Mouse (Mus musculus) embryonic facial prominence, embryonic 10.5 days (tissue): Measurements from ENCODE around the gene Nr2c2ap. TPM values are rescaled to one million over a fixed set of nuclear protein-coding genes. Genes with fewer than 3 reads are reported as not detected.

Experiments used
- DNase-seq: peaks from one replicate; pipeline ENCODE4 v3.0.0-alpha.2; 2017; ENCODE audit warnings: low spot score
- H3K27ac ChIP-seq: fragments of 300-500 bp; sonication (generic); replicated peaks from 2 replicates; pipeline ENCODE4 v1.5.1; 2016; ENCODE audit warnings: mild to moderate bottlenecking
- H3K27me3 ChIP-seq: fragments of 300-500 bp; sonication (generic); replicated peaks from 2 replicates; pipeline ENCODE4 v1.6.1; 2016; ENCODE audit warnings: low read depth, mild to moderate bottlenecking; ENCODE audit not compliant: poor library complexity, severe bottlenecking
- H3K36me3 ChIP-seq: fragments of 300-500 bp; sonication (generic); replicated peaks from 2 replicates; pipeline ENCODE4 v1.6.1; 2016; ENCODE audit warnings: mild to moderate bottlenecking, moderate library complexity
- H3K4me1 ChIP-seq: fragments of 300-500 bp; sonication (generic); 2 replicates; pipeline ENCODE4 v1.6.1; 2016
- H3K4me3 ChIP-seq: fragments of 300-500 bp; sonication (generic); 2 replicates; pipeline ENCODE4 v1.5.1; 2016; ENCODE audit warnings: mild to moderate bottlenecking, moderate library complexity
- H3K9me3 ChIP-seq: fragments of 300-500 bp; sonication (generic); 2 replicates; pipeline ENCODE4 v1.6.1; 2016; ENCODE audit warnings: mild to moderate bottlenecking
- whole genome bisulfite sequencing: fragments of 180-500 bp; shearing (Covaris S2); methylation state at CpG from one replicate; pipeline ENCODE4 v1.1.7; 2016; 5-methylcytosine and 5-hydroxymethylcytosine counted together
- polyA plus RNA-seq: library from polyadenylated mRNA; unstranded; fragments of >200 nt; fragmentation: Nextera tagmentation; extraction: Ambion mirVana; gene quantifications from 2 replicates; pipeline ENCODE4 v1.2.1, GENCODE M21; 2016

The Nr2c2ap gene
- polyA plus RNA-seq: 32.0 and 33.4 TPM in 2 replicates

GRCm38 (mm10) chr8:70131166-70131883, at the start of gene Nr2c2ap:
TSS of gene Nr2c2ap (plus strand) at chr8:70131333.
- Histone ChIP-seq H3K36me3 (peaks cover 42% of the 10 kb centered on the region), H3K27ac (peak within 1 kb of the TSS; percentile 82), H3K4me1 (peaks cover 17% of the 10 kb centered on the region), H3K4me3 (peak within 1 kb of the TSS; percentile 85), H3K9me3 (no peaks in the 10 kb centered on the region), H3K27me3 (no peaks in the 10 kb centered on the region)
- 1% methylated on average over 37 of the region's 37 CpGs for WGBS
- DNase-seq: peak; percentile 90

GRCm38 (mm10) chr8:70081976-70082375, 49.2 kb upstream of the Nr2c2ap start:
- Histone ChIP-seq H3K36me3 (no peaks in the 10 kb centered on the region), H3K4me1 (peaks cover 17% of the 10 kb centered on the region), H3K27me3 (peaks cover 59% of the 10 kb centered on the region), H3K4me3 (no peak overlapping the region), H3K27ac (no peak overlapping the region), H3K9me3 (no peaks in the 10 kb centered on the region)
- no peak for DNase-seq
- WGBS: 91% methylated on average over 2 of the region's 2 CpGs

- H3K36me3 ChIP-seq: no peaks in the 10 kb centered on the region
- peaks cover 29% of the 10 kb centered on the region for H3K4me1 ChIP-seq
- no peak within 1 kb of the TSS for H3K27ac ChIP-seq
- H3K4me3 ChIP-seq: peak within 1 kb of the TSS; percentile 56
- under 1% methylated on average over 26 of the region's 26 CpGs for WGBS
- peaks cover 72% of the 10 kb centered on the region for H3K27me3 ChIP-seq
- H3K9me3 ChIP-seq: no peaks in the 10 kb centered on the region
- DNase-seq: peak; percentile 84
These were observed 47.8 kb upstream of the Nr2c2ap start, which contains the start of gene Hapln4 for GRCm38 (mm10) chr8:70083285-70083684. TSS of gene Hapln4 (plus strand) at chr8:70083457.

- Histone ChIP-seq H3K9me3 (no peaks in the 10 kb centered on the region), H3K36me3 (no peaks in the 10 kb centered on the region), H3K4me1 (peaks cover 31% of the 10 kb centered on the region), H3K4me3 (peak overlapping the region; percentile 56), H3K27ac (no peak overlapping the region), H3K27me3 (peaks cover 83% of the 10 kb centered on the region)
- WGBS: 2% methylated on average over 71 of the region's 71 CpGs
- peak; percentile 60 for DNase-seq
These were observed 46.7 kb upstream of the Nr2c2ap start for GRCm38 (mm10) chr8:70084191-70085065.

GRCm38 (mm10) chr8:70086151-70086550, 45.0 kb upstream of the Nr2c2ap start:
- no peak overlapping the region for H3K27ac ChIP-seq
- peaks cover 100% of the 10 kb centered on the region for H3K27me3 ChIP-seq
- 54% methylated on average over 1 of the region's 1 CpGs for WGBS
- peaks cover 31% of the 10 kb centered on the region for H3K4me1 ChIP-seq
- no peaks in the 10 kb centered on the region for H3K9me3 ChIP-seq
- DNase-seq: no peak
- no peak overlapping the region for H3K4me3 ChIP-seq
- no peaks in the 10 kb centered on the region for H3K36me3 ChIP-seq

- Histone ChIP-seq H3K9me3 (no peaks in the 10 kb centered on the region), H3K4me3 (0 out of 2 replicates have a peak overlapping the region, but pooled peaks have one; percentile 16), H3K27ac (no peak overlapping the region), H3K36me3 (no peaks in the 10 kb centered on the region), H3K4me1 (peaks cover 31% of the 10 kb centered on the region), H3K27me3 (peaks cover 100% of the 10 kb centered on the region)
- no peak for DNase-seq
- 4% methylated on average over 7 of the region's 7 CpGs for WGBS
These were observed 43.9 kb upstream of the Nr2c2ap start for GRCm38 (mm10) chr8:70087237-70087636.

GRCm38 (mm10) chr8:70087836-70088650, 43.1 kb upstream of the Nr2c2ap start:
- Histone ChIP-seq H3K4me3 (peak overlapping the region; percentile 56), H3K27ac (no peak overlapping the region; the same call in 1 of the 2 replicates), H3K9me3 (no peaks in the 10 kb centered on the region), H3K4me1 (peaks cover 31% of the 10 kb centered on the region), H3K27me3 (peaks cover 98% of the 10 kb centered on the region), H3K36me3 (no peaks in the 10 kb centered on the region)
- 4% methylated on average over 56 of the region's 56 CpGs for WGBS
- DNase-seq: peak; percentile 82

GRCm38 (mm10) chr8:70089296-70089960, 41.7 kb upstream of the Nr2c2ap start:
- WGBS: 64% methylated on average over 9 of the region's 9 CpGs
- DNase-seq: no peak

GRCm38 (mm10) chr8:70092786-70093185, 38.3 kb upstream of the Nr2c2ap start:
- Histone ChIP-seq H3K9me3 (no peaks in the 10 kb centered on the region), H3K27ac (no peak overlapping the region), H3K4me3 (no peak overlapping the region), H3K27me3 (peaks cover 70% of the 10 kb centered on the region), H3K4me1 (peaks cover 7% of the 10 kb centered on the region), H3K36me3 (peaks cover 8% of the 10 kb centered on the region; the same call in 1 of the 2 replicates)
- DNase-seq: no peak
- WGBS: 66% methylated on average over 8 of the region's 8 CpGs

More at GRCm38 (mm10) chr8:70089296-70089960, 41.7 kb upstream of the Nr2c2ap start:
- no peak overlapping the region for H3K27ac ChIP-seq
- H3K9me3 ChIP-seq: no peaks in the 10 kb centered on the region
- H3K36me3 ChIP-seq: no peaks in the 10 kb centered on the region
- H3K27me3 ChIP-seq: peaks cover 95% of the 10 kb centered on the region
- no peak overlapping the region for H3K4me3 ChIP-seq
- peaks cover 17% of the 10 kb centered on the region for H3K4me1 ChIP-seq

GRCm38 (mm10) chr8:70099276-70099675, 31.9 kb upstream of the Nr2c2ap start:
- Histone ChIP-seq H3K27me3 (peaks cover 18% of the 10 kb centered on the region), H3K27ac (no peak overlapping the region), H3K4me1 (no peaks in the 10 kb centered on the region), H3K9me3 (no peaks in the 10 kb centered on the region), H3K36me3 (peaks cover 14% of the 10 kb centered on the region; the same call in 1 of the 2 replicates), H3K4me3 (no peak overlapping the region)
- DNase-seq: no peak
- 77% methylated on average over 8 of the region's 8 CpGs for WGBS

GRCm38 (mm10) chr8:70100241-70100640, 30.9 kb upstream of the Nr2c2ap start:
- peaks cover 14% of the 10 kb centered on the region; the same call in 1 of the 2 replicates for H3K36me3 ChIP-seq
- no peaks in the 10 kb centered on the region for H3K9me3 ChIP-seq
- H3K4me3 ChIP-seq: no peak overlapping the region
- peaks cover 17% of the 10 kb centered on the region for H3K27me3 ChIP-seq
- WGBS: 87% methylated on average over 8 of the region's 8 CpGs
- no peak overlapping the region for H3K27ac ChIP-seq
- DNase-seq: no peak
- no peaks in the 10 kb centered on the region for H3K4me1 ChIP-seq
